Mouse (Mus musculus): ENCODE results near the gene Qsox1. TPM values are rescaled to one million over a fixed set of nuclear protein-coding genes. Genes with fewer than 3 reads are reported as not detected.

Qsox1 gene
- polyA plus RNA-seq (2016; fragmentation: Nextera tagmentation; extraction: Ambion mirVana): 14.8 and 14.9 TPM in 2 replicates

GRCm38 (mm10) chr1:155812581-155813499 is at the start of gene Qsox1:
Qsox1 (minus strand) TSS chr1:155812889.
- Histone ChIP-seq H3K9me3 (no peaks in the 10 kb centered on the region), H3K4me3 (peak within 1 kb of the TSS; percentile 75), H3K27me3 (replicated peaks; ENCODE audit: low read depth, poor library complexity, severe bottlenecking) (peaks cover 16% of the 10 kb centered on the region), H3K27ac (replicated peaks) (peak within 1 kb of the TSS; percentile 74), H3K4me1 (peaks cover 28% of the 10 kb centered on the region), H3K36me3 (replicated peaks) (no peaks in the 10 kb centered on the region)
- DNase-seq (ENCODE audit: low spot score): peak; percentile 94
- WGBS: under 1% methylated on average over 67 of the region's 67 CpGs

GRCm38 (mm10) chr1:155854926-155855702 is 42.4 kb upstream of the Qsox1 start:
- 88% methylated on average over 7 of the region's 7 CpGs for WGBS
- no peaks in the 10 kb centered on the region for H3K27me3 ChIP-seq (replicated peaks; ENCODE audit: low read depth, poor library complexity, severe bottlenecking)
- no peak for DNase-seq (ENCODE audit: low spot score)
- peaks cover 76% of the 10 kb centered on the region for H3K36me3 ChIP-seq (replicated peaks)
- no peak overlapping the region for H3K27ac ChIP-seq (replicated peaks)
- no peak overlapping the region for H3K4me3 ChIP-seq
- H3K9me3 ChIP-seq: no peaks in the 10 kb centered on the region
- no peaks in the 10 kb centered on the region for H3K4me1 ChIP-seq

- no peak overlapping the region for H3K27ac ChIP-seq (replicated peaks)
- H3K4me3 ChIP-seq: no peak overlapping the region
- peaks cover 67% of the 10 kb centered on the region for H3K36me3 ChIP-seq (replicated peaks)
- WGBS: 98% methylated on average over 5 of the region's 5 CpGs
- no peaks in the 10 kb centered on the region for H3K4me1 ChIP-seq
- H3K27me3 ChIP-seq (replicated peaks; ENCODE audit: low read depth, poor library complexity, severe bottlenecking): no peaks in the 10 kb centered on the region
- no peak for DNase-seq (ENCODE audit: low spot score)
- H3K9me3 ChIP-seq: no peaks in the 10 kb centered on the region
Measured at GRCm38 (mm10) chr1:155853009-155853408, 40.3 kb upstream of the Qsox1 start.

- Histone ChIP-seq H3K27me3 (replicated peaks; ENCODE audit: low read depth, poor library complexity, severe bottlenecking) (no peaks in the 10 kb centered on the region), H3K9me3 (no peaks in the 10 kb centered on the region), H3K36me3 (replicated peaks) (peaks cover 40% of the 10 kb centered on the region), H3K4me3 (no peak overlapping the region), H3K4me1 (no peaks in the 10 kb centered on the region), H3K27ac (replicated peaks) (no peak overlapping the region)
- DNase-seq (ENCODE audit: low spot score): no peak
- 92% methylated on average over 5 of the region's 5 CpGs for WGBS
Measured at GRCm38 (mm10) chr1:155844235-155844634, 31.5 kb upstream of the Qsox1 start.

- H3K4me3 ChIP-seq: no peak overlapping the region
- no peaks in the 10 kb centered on the region for H3K9me3 ChIP-seq
- H3K36me3 ChIP-seq (replicated peaks): peaks cover 36% of the 10 kb centered on the region
- no peaks in the 10 kb centered on the region for H3K27me3 ChIP-seq (replicated peaks; ENCODE audit: low read depth, poor library complexity, severe bottlenecking)
- H3K4me1 ChIP-seq: no peaks in the 10 kb centered on the region
- 85% methylated on average over 4 of the region's 4 CpGs for WGBS
- DNase-seq (ENCODE audit: low spot score): no peak
- no peak overlapping the region for H3K27ac ChIP-seq (replicated peaks)
Measured at GRCm38 (mm10) chr1:155843538-155843937, 30.8 kb upstream of the Qsox1 start.

- H3K4me1 ChIP-seq: no peaks in the 10 kb centered on the region
- no peak overlapping the region for H3K4me3 ChIP-seq
- no peaks in the 10 kb centered on the region for H3K27me3 ChIP-seq (replicated peaks; ENCODE audit: low read depth, poor library complexity, severe bottlenecking)
- no peaks in the 10 kb centered on the region for H3K36me3 ChIP-seq (replicated peaks)
- DNase-seq (ENCODE audit: low spot score): no peak
- H3K9me3 ChIP-seq: no peaks in the 10 kb centered on the region
- no peak overlapping the region for H3K27ac ChIP-seq (replicated peaks)
- WGBS: 84% methylated on average over 2 of the region's 2 CpGs
Measured at GRCm38 (mm10) chr1:155835667-155836066, 23.0 kb upstream of the Qsox1 start.

GRCm38 (mm10) chr1:155833610-155834009 is 20.9 kb upstream of the Qsox1 start:
- Histone ChIP-seq H3K27me3 (replicated peaks; ENCODE audit: low read depth, poor library complexity, severe bottlenecking) (no peaks in the 10 kb centered on the region), H3K4me1 (no peaks in the 10 kb centered on the region), H3K27ac (replicated peaks) (no peak overlapping the region), H3K9me3 (no peaks in the 10 kb centered on the region), H3K36me3 (replicated peaks) (no peaks in the 10 kb centered on the region), H3K4me3 (no peak overlapping the region)
- WGBS: 86% methylated on average over 9 of the region's 9 CpGs
- no peak for DNase-seq (ENCODE audit: low spot score)

- no peaks in the 10 kb centered on the region for H3K36me3 ChIP-seq (replicated peaks)
- H3K4me3 ChIP-seq: no peak overlapping the region
- H3K4me1 ChIP-seq: peaks cover 7% of the 10 kb centered on the region; the same call in 1 of the 2 replicates
- H3K9me3 ChIP-seq: no peaks in the 10 kb centered on the region
- H3K27me3 ChIP-seq (replicated peaks; ENCODE audit: low read depth, poor library complexity, severe bottlenecking): no peaks in the 10 kb centered on the region
- DNase-seq (ENCODE audit: low spot score): no peak
- no peak overlapping the region for H3K27ac ChIP-seq (replicated peaks)
- 91% methylated on average over 3 of the region's 3 CpGs for WGBS
Measured at GRCm38 (mm10) chr1:155831958-155832357, 19.3 kb upstream of the Qsox1 start.

GRCm38 (mm10) chr1:155830861-155831260 is 18.2 kb upstream of the Qsox1 start:
- Histone ChIP-seq H3K4me1 (peaks cover 7% of the 10 kb centered on the region; the same call in 1 of the 2 replicates), H3K27me3 (replicated peaks; ENCODE audit: low read depth, poor library complexity, severe bottlenecking) (no peaks in the 10 kb centered on the region), H3K27ac (replicated peaks) (no peak overlapping the region), H3K36me3 (replicated peaks) (no peaks in the 10 kb centered on the region), H3K4me3 (no peak overlapping the region), H3K9me3 (no peaks in the 10 kb centered on the region)
- WGBS: 77% methylated on average over 6 of the region's 6 CpGs
- DNase-seq (ENCODE audit: low spot score): no peak

- H3K4me3 ChIP-seq: no peak overlapping the region
- H3K9me3 ChIP-seq: no peaks in the 10 kb centered on the region
- WGBS: 59% methylated on average over 8 of the region's 8 CpGs
- H3K27ac ChIP-seq (replicated peaks): no peak overlapping the region
- no peaks in the 10 kb centered on the region for H3K27me3 ChIP-seq (replicated peaks; ENCODE audit: low read depth, poor library complexity, severe bottlenecking)
- H3K4me1 ChIP-seq: peaks cover 7% of the 10 kb centered on the region; the same call in 1 of the 2 replicates
- no peaks in the 10 kb centered on the region for H3K36me3 ChIP-seq (replicated peaks)
- no peak for DNase-seq (ENCODE audit: low spot score)
Measured at GRCm38 (mm10) chr1:155827703-155828295, 15.1 kb upstream of the Qsox1 start.

GRCm38 (mm10) chr1:155826803-155827395 is 14.2 kb upstream of the Qsox1 start:
- H3K27me3 ChIP-seq (replicated peaks; ENCODE audit: low read depth, poor library complexity, severe bottlenecking): no peaks in the 10 kb centered on the region
- H3K9me3 ChIP-seq: no peaks in the 10 kb centered on the region
- H3K4me1 ChIP-seq: peaks cover 7% of the 10 kb centered on the region; the same call in 1 of the 2 replicates
- 46% methylated on average over 5 of the region's 5 CpGs for WGBS
- H3K4me3 ChIP-seq: no peak overlapping the region
- no peaks in the 10 kb centered on the region for H3K36me3 ChIP-seq (replicated peaks)
- no peak for DNase-seq (ENCODE audit: low spot score)
- no peak overlapping the region for H3K27ac ChIP-seq (replicated peaks)

Data from embryonic facial prominence, embryonic 10.5 days (tissue).